Mouse (Mus musculus) c-Kit-positive CD71-negative TER-119-negative erythroid progenitor cells, embryonic 14.5 days (primary cell): Measurements from ENCODE around the gene Pfkp.

Experiments used
- DNase-seq: peaks from one replicate; pipeline ENCODE4 v3.0.0-alpha.2; 2013; ENCODE audit warnings: low read depth

Pfkp gene

DNA sequence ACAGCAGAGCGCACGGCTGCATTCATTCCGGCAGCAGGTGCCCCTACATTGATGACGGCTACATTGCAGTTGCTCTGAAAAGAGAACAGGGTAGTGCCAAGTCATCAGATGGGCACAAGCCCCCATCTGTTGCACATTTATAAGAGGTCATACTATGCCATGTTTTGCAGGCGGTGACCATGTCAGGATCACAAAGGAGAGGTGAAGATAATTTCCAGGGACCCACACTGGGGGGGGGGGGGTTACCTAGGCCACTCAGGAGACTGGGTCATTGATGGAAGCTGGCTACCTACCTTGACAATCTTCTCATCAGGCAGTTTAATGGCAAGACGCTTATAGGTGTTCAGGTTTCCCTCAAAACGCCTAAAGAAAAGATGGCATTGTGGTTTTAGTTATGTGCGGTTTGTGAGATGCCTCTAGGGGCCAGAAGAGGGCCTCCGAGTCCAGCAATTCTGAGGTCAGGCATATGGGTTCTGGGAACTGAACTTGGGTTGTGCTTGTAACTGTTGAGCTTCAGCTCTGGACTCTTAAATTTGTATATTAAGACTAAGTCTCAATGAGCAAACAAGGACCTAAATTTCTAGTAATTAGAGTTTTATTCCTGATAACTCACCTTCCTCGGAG lies 45.7 kb downstream of the Pfkp start:
- no peak for DNase-seq

GRCm38 (mm10) chr13:6601676-6602075 lies 46.9 kb downstream of the Pfkp start:
- no peak for DNase-seq

DNA sequence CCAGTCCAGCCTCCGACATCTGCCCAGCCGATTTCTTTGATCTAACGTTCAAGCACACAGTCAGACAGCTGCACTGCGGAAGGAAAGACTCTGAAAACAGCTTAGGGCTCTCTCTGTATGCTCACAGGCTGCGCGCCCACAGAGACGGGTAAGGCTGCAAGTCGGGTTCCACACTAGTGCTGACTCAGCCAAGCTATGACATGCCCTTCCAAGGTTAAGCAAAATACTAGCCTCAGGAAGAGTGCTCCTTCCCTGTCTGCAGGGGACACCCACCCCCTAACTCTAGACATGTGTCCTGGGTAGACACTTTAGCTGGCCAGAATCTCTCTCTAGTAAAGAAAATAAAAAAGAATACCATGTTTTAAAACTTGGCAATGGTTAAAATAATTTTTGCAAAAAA lies 48.0 kb downstream of the Pfkp start:
- no peak for DNase-seq

GRCm38 (mm10) chr13:6597801-6598200 lies 50.8 kb downstream of the Pfkp start:
- no peak for DNase-seq

- DNase-seq = no peak
Observed at GRCm38 (mm10) chr13:6595403-6595802, 53.2 kb downstream of the Pfkp start.

DNA sequence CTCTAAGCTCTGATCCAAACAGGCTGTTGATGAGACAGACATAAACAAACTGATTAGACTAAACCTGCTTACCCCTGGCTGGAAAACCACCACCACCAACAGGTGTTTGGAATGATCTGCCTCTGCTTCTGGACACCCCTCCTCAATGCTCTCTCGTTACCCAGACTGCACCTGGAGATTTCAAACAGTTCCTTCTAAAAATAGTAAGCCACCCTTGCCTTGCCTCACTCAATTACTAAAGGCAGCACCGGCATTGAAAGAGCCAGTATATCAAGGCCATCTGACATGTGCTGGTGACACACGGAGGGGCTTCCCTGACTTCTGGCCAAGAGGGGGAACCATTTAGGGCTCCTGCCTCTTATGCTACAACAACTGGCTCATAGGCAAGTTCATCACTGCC lies 57.7 kb downstream of the Pfkp start:
- no peak for DNase-seq

DNA sequence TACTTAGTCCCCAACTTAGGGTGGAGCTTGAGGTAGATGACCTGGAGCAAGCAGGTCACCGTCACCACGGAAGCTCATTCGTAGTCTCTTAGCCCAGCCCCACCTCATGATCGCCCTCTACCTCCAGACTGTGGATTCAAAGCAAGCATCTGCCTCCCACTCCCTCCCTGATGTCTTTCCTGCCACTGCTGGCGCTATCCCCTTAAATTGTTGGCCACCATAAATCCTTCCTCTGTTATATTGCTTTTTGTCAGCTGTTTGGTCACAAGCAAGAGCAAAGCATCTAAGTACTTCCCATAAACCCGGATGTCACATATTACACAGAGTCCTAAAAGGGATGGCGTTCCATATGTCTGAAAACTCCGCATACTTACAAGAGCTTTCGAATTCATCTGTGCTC lies 62.6 kb downstream of the Pfkp start:
- DNase-seq = no peak

DNA sequence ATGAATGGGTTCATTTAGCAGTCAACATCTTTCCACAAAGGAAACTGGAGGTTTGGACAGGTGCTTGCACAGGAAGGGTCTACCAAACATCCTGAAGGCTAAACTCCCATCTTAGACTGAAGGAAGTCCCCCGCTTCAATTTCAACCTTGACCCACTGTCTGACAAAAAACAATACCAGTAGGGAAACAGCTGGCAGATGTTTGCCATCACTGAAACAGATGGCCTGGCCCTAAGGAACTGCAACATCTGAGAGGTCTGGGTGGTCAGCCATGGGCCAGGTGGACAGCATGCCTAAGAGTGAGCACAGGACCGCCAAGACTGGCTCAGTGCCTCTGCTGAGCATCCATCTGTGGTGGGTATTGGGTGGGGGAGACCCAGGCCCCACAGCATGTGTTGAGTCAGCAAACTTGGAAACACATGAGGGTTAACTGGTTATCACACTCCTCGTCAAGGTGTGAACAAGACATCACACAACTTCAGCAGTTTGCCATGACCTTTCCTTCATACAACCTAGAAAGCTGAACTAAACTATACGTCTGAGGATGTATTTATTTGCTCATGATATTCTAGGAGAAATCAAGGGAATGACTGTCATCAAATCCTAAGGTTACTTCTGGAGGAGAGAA lies 65.0 kb downstream of the Pfkp start:
- DNase-seq = no peak

DNA sequence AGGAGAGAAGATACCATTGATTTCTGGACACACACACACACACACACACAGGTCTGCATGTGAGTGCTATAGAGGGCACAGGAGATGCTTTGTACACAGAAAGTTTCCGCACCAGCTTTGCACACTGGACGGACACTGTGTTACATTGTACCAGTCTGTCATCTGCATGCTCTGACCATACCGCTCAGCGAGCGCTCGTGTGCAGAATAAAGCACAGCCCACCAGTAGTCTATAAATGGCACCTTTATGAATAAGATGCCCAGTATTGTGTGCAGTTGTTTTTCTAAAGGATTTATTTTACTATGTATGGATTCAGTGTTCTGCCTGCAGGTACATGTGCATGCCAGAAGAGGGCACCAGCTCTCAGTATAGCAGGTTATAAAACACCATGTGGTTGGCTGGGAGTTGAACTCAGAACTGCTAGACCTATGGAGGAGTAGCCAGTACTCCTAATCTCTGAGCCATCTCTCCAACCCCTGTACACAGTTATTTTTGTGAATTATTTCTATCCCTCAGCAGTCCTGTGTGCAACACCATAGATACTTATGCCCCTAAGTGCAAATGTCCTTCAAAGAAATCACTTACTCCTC lies 72.6 kb downstream of the Pfkp start:
- peak; percentile 9 for DNase-seq

GRCm38 (mm10) chr13:6565571-6565970 lies 83.0 kb downstream of the Pfkp start:
- DNase-seq = no peak

DNA sequence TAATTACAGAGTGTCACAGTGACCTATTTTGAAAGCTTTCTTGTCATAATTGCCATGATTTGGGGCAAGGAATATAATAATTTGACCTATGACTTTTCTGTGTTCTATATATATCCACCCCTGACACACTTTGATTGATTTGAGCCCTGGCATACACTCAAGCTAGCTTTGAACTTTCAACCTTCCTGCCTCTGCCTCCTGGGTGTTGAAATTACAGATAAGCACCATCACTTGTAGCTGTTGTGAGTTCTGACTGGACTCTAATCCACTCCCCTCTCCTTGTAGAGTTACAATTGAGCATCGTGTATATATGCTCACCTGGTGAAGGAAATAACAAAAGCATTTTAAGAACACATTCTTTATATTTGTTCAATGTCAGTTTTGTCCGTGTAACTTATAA lies 86.2 kb downstream of the Pfkp start:
- DNase-seq = no peak

DNA sequence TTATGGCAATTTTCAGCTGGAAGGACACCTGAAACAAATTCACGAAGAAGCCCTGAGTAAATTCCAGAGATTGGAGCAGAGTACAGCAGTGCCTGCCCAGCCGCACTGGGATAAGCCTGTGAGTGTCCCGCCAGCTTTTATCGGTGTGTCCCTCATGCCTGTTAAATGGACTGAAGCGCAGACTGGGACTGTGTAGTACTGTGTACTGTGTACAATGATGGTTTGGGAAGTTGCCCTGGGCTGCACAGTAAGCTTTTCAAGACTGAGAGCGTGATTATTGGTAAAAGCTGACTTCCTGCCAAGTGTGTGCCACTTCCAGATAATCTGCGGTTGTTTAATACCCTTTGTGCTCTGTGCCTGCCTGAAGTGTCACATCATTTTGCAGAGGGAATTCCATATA lies 90.8 kb downstream of the Pfkp start:
- no peak for DNase-seq

GRCm38 (mm10) chr13:6555656-6556055 lies 92.9 kb downstream of the Pfkp start:
- no peak for DNase-seq

GRCm38 (mm10) chr13:6553708-6554107 lies 94.9 kb downstream of the Pfkp start:
- no peak for DNase-seq

- DNase-seq = no peak
Observed at GRCm38 (mm10) chr13:6535287-6535932, 113.2 kb downstream of the Pfkp start.

DNA sequence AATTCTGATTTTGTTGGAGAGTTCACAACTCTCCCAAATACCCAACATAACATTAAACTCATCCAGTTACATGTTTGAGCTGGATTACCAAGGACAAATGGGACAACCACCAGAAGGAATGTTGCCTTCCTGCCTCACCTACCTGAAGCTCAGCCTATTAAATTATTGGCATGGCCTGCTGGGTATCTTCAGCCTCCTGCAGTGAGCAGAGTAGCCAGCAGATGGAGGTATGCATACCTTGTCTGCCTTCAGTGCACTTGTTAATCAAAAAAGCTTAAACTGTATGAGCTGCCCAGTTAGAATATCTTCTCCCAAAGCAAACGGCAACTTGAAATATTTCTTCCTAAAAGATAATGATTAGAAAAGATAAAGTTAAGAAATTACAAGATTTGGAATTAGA lies 115.9 kb downstream of the Pfkp start:
- no peak for DNase-seq
